Mouse (Mus musculus): ENCODE results near the gene Bbs12.

Bbs12 gene

DNA sequence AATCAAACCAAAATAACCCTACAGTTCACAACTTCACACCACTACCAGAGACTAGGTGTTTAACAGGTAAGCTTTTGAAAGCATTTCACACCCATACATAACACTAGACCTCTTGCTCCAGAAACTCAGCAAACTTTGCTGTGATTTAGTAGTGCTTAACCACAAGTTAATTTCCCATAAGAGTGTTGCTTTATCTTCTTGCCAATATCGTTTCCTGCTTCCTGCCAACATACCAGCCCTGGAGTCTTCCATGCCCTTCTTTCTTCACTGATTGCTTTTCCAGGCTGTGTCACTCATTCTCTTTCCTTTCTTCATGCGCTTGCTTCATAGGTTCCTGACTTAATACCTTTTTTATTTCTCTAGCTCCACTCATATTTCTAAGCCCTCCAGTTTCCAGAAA lies 16.1 kb downstream of the Bbs12 start:
- DNase-seq: no peak

- no peak for DNase-seq
Measured at GRCm38 (mm10) chr3:37329963-37330362, 17.6 kb downstream of the Bbs12 start.

DNA sequence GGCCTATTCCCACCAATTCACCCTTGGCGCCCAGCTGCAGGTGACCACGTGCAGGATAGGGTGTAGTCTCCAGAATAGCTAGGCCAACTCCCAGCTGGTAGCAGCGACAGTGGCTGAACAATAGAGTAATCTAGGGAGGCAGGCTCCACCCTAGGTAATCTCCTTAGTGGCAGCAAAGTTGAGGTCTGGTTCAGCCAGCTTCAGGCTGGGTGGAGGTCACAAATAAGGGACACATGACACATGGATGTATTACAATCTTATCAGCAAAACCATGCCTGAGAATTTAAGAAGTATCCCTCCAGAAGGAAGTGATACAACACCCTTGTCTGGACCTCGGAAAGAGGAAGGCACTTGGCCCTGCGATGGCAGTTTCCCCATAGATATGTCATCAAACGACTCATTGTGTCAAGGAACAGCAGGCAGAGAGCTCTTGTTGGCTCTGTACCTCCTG lies 19.7 kb downstream of the Bbs12 start:
- DNase-seq: no peak

GRCm38 (mm10) chr3:37334053-37334452 lies 21.7 kb downstream of the Bbs12 start:
- DNase-seq: no peak

- DNase-seq: no peak
Measured at GRCm38 (mm10) chr3:37341110-37341509, 28.8 kb downstream of the Bbs12 start.

DNA sequence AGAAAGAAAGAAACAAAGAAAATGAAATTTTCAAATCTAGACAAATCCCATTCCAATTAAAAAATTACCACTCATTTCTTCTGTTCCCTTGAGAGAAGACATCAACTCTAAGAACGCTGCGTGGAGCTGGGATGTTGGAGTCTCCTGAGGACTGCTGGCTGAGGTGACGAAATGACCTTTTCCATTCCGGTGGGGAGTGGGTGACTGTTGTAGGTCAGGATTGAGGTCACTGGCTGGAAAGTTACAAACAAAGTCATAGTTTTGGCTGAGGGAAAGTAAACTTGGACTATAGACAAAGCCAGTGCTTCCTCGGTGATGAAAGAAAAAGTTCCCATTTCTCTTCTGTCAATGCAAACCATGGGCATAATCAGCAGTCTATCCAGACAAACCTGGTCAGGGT lies 30.5 kb downstream of the Bbs12 start:
- DNase-seq: no peak

- DNase-seq: no peak
Measured at GRCm38 (mm10) chr3:37347671-37348070, 35.3 kb downstream of the Bbs12 start.

- DNase-seq: no peak
Measured at GRCm38 (mm10) chr3:37348221-37349165, 36.1 kb downstream of the Bbs12 start, which contains the start of gene Fgf2. Fgf2 (plus strand) TSS chr3:37348346.

DNA sequence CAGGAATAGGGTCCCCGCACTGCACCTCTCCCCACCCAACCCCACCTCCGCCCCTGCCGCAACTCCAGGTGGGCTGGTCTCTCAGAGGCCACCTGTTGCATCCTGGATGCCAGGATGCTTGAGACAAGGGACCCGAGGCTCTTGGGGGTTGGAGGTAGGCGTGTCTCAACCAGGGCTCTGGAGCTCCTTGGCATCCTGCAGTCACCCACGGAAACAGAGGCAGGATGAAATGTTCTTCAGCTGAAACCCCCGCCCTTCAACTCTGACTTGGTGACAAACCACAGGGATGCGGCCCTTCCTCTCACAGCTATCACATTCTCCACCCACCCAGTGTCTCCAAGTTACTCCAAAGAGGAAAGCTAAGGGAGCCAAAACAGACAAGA lies 36.8 kb downstream of the Bbs12 start:
- no peak for DNase-seq

DNA sequence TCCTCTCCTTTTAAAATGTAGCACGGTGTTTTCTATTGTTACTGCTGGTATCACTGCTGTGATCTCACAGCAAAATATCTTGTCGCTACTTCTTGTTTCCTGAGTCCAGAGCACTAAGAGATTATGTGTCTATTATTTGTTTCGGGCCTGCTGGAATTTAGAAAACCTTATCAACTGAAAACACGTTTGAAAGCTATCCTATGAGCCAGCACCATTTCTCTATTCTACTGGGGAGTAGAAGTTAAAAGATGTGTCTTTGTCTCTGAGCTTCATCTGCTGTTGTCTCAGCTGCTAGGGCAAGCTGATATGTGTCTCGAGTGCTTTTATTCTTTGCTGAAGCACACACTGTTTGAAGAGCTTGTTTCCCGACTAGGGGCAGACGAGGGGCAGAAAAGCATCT lies 38.0 kb downstream of the Bbs12 start:
- no peak for DNase-seq

- no peak for DNase-seq
Measured at GRCm38 (mm10) chr3:37353951-37354481, 41.7 kb downstream of the Bbs12 start.

DNA sequence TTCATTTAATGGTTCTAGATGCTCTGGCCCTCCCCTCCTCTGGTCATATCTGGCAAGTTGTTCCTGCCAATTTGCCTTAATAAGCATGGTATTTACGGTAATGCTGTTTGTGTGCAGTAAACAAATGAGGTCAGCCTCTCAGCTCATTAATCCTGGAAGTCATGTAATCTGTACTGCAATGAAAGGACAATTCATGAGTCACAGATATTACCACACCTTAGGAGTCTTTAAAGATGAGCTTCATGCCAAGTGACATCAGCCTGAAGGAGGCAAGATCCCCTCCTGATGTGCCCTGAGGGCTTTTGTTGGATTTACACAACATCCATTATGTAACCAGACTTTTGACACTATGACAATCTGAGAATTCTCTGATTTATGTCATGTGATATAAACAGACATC lies 42.4 kb downstream of the Bbs12 start:
- DNase-seq: no peak

DNA sequence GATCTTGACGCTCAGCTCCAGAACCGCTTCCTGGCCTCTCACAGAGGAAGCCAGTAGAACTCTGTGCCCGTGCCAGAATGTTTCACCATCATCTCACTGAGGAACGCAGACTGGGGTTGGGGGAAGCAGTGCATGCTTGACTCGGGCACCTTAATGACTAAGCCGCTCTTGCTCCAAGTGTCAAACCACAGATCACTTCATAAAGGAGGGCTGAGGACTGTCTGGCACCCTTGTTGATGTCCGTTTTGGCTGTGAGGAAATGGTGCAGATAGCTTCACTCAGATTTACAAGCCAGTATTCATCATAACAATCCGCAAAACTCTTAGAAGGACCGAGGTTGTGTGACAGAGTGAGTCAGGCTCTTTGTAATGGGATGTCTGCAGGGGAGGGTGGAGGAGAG lies 48.4 kb downstream of the Bbs12 start:
- no peak for DNase-seq

DNA sequence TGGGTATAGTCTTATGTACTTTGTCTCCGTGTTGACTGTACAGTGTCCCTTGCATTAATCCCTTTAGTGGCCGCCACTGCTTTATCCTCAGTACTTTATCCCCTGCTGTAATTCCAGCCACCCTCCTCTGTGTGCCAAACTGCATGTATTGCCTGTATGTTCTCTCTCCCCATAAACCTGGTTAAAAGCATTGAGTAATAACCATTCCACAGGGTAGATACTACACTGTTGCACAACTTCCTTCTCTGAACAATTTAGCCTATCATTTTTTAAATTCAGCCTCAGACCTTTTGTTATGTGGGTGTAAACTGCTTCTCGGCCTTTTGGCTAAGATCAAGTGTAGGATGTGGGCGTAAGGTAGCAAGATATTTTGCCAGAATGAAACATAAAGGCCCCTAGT lies 52.8 kb downstream of the Bbs12 start:
- no peak for DNase-seq

GRCm38 (mm10) chr3:37365976-37366375 lies 53.6 kb downstream of the Bbs12 start:
- DNase-seq: no peak

DNA sequence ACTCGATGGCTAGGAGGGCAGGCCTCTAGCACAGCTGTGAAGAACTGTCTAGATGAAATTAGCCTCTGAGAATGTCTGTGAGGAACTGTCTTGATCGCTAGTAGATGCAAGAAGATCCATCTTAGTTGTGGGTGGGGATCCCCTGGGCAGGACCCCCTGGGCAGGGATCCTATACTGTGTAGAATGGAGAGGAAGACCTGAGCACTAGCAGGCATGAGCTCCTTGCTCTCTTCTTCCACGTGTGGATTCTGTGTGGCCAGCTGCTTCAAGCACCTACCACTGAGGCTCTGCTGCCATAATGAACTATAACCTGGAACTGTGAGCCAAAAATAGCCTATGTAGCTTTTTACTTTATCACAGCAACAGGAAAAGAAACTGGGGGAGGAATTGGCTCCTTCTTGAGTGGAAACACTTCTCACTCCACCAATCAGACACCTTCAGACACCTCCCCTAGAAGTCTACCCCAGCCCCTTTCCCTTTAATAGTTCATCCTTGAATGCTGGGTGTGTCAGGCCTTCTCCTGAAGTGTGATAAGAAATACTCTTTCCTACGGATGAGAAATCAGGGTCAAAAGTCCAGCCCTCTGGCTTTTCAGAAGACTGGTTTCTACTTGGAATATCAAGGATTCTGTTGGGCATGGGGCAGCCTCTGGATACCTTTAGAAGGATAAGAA lies 54.2 kb downstream of the Bbs12 start:
- no peak for DNase-seq

GRCm38 (mm10) chr3:37370407-37370806 lies 58.1 kb downstream of the Bbs12 start:
- DNase-seq: no peak

Data from kidney, adult 11 months (tissue).